Comparison of ENCODE assay signal across 22 mouse cellular contexts in the genomic region with DNA sequence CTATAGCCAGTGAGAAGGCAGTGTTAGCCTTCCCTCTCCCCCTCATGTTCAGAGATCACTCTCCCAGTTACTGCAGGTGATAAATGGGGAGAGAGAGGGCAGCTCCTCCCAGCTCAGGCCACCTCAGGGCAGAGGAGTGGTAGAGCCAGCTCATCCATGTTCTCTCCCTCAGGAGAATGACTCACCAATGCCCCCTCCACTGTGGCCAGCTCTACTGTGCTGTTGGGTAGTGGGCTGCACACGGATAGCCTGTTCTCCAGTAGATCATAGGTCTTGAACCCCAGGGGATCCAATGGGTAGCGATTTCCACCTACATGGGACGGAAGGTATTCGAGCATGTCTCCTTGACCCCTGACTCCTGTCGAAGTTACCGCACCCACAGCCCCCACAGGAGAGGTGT.
"Had no signal": no experiment of that assay in that cellular context is flagged by ENCODE, and none has a peak within 500 bp of the region (broad histone marks: within the 10 kb centered on the region; RNA-seq: fewer than 3 reads in every experiment).

No protein-coding gene starts in this region.

- H3K4me1 ChIP-seq: midbrain, embryonic 10.5 days; midbrain, embryonic 12.5 days; neural tube, embryonic 13.5 days; neural tube, embryonic 15.5 days; stomach, embryonic 15.5 days had no signal

- H3K4me2 ChIP-seq: lung, embryonic 14.5 days; midbrain, embryonic 12.5 days; neural tube, embryonic 13.5 days; neural tube, embryonic 15.5 days; stomach, embryonic 15.5 days had no signal

- H3K9me3 ChIP-seq: midbrain, embryonic 10.5 days; midbrain, embryonic 12.5 days; neural tube, embryonic 13.5 days; neural tube, embryonic 15.5 days; stomach, embryonic 15.5 days had no signal

- H3K9ac ChIP-seq: liver, embryonic 14.5 days; lung, embryonic 14.5 days; midbrain, embryonic 12.5 days; neural tube, embryonic 13.5 days; neural tube, embryonic 15.5 days; stomach, embryonic 15.5 days had no signal

- ATAC-seq: lung, postnatal 0 days; midbrain, embryonic 16.5 days had no signal

- H3K36me3 ChIP-seq: midbrain, embryonic 10.5 days; midbrain, embryonic 12.5 days; neural tube, embryonic 13.5 days; neural tube, embryonic 15.5 days; stomach, embryonic 15.5 days had no signal

- H3K4me3 ChIP-seq: midbrain, embryonic 10.5 days; midbrain, embryonic 12.5 days; myocyte; neural tube, embryonic 13.5 days; neural tube, embryonic 15.5 days; stomach, embryonic 15.5 days had no signal

- DNase-seq: lung, adult 18-20 months; lung, embryonic 14.5 days; lung, postnatal 14 days; lung, postnatal 4 days; midbrain, embryonic 14.5 days; retina, postnatal 1 day; right cerebral cortex, adult 18-20 months; right cerebral cortex, postnatal 25 days; right cerebral cortex, postnatal 4 days; spleen, adult 18-20 months; thymus, adult 18-20 months; thymus, postnatal 14 days; thymus, postnatal 36 days had no signal

- H3K27me3 ChIP-seq: midbrain, embryonic 12.5 days; neural tube, embryonic 13.5 days; neural tube, embryonic 15.5 days; stomach, embryonic 15.5 days had no signal

- H3K27ac ChIP-seq: liver, embryonic 14.5 days; midbrain, embryonic 10.5 days; midbrain, embryonic 12.5 days; neural tube, embryonic 13.5 days; neural tube, embryonic 15.5 days; stomach, embryonic 15.5 days had no signal
